Mouse (Mus musculus) CH12.LX (cell line): ENCODE results near the gene Ddx23. TPM values are rescaled to one million over a fixed set of nuclear protein-coding genes. Genes with fewer than 3 reads are reported as not detected.

Source experiments
- DNase-seq: peaks from one replicate; pipeline ENCODE4 v3.0.0-alpha.2; 2013; ENCODE audit errors: extremely low read depth
- H3K27ac ChIP-seq: 2 replicates; pipeline ENCODE4 v1.5.1; 2012; ENCODE audit warnings: low read depth, mild to moderate bottlenecking, control low read depth, moderate library complexity; ENCODE audit not compliant: insufficient read depth
- H3K27me3 ChIP-seq: replicated peaks from 2 replicates; pipeline ENCODE3; 2012; ENCODE audit warnings: inconsistent platforms
- H3K36me3 ChIP-seq, 2 experiments: replicated peaks in 1 of 2; 2 replicates each; pipeline versions ENCODE3 to v1.6.1; 2012; ENCODE audit warnings: inconsistent platforms in 1 of 2, low read length in 1 of 2, mild to moderate bottlenecking in 1 of 2, mixed read lengths in 1 of 2, moderate library complexity in 1 of 2; ENCODE audit not compliant: control insufficient read depth in 1 of 2, insufficient read depth in 1 of 2
- H3K4me1 ChIP-seq, 2 experiments: 2 replicates each; pipeline ENCODE4 v1.6.1; 2012; ENCODE audit warnings: inconsistent platforms in 1 of 2, moderate library complexity in 1 of 2; ENCODE audit not compliant: insufficient read depth in 2 of 2, control insufficient read depth in 1 of 2
- H3K4me2 ChIP-seq: 2 replicates; pipeline ENCODE4 v1.6.1; 2012; ENCODE audit warnings: low read depth, mild to moderate bottlenecking, control low read depth; ENCODE audit not compliant: poor library complexity, insufficient read depth, severe bottlenecking
- H3K4me3 ChIP-seq, 3 experiments: fragments of 150-350 bp in 1 of 3; sonication (generic) in 1 of 3; replicated peaks in 1 of 3; 2 replicates each; pipeline versions ENCODE3 to v1.5.1; 2011 to 2012; ENCODE audit warnings: low read depth in 2 of 3, low read length in 2 of 3, mild to moderate bottlenecking in 2 of 3, moderate library complexity in 2 of 3, control low read depth in 1 of 3, improper control_type of control experiment in 1 of 3, inconsistent platforms in 1 of 3, mixed read lengths in 1 of 3; ENCODE audit not compliant: poor library complexity in 1 of 3
- H3K79me2 ChIP-seq: replicated peaks from 2 replicates; pipeline ENCODE4 v1.6.1; 2012; ENCODE audit warnings: mild to moderate bottlenecking, moderate library complexity; ENCODE audit not compliant: control insufficient read depth, poor library complexity, insufficient read depth, severe bottlenecking; ENCODE audit errors: extremely low read depth
- H3K9ac ChIP-seq: 2 replicates; pipeline ENCODE4 v1.6.1; 2012; ENCODE audit warnings: low read depth, mild to moderate bottlenecking, control low read depth, moderate library complexity; ENCODE audit not compliant: insufficient read depth
- H3K9me3 ChIP-seq: replicated peaks from 2 replicates; pipeline ENCODE3; 2012; ENCODE audit warnings: low read length, inconsistent platforms, mixed read lengths
- E2F4 ChIP-seq: IDR thresholded peaks from 2 replicates; pipeline ENCODE4 v1.6.1; 2011; ENCODE audit warnings: low read depth, low read length, improper control_type of control experiment; ENCODE audit not compliant: insufficient replicate concordance
- EP300 ChIP-seq: IDR thresholded peaks from 2 replicates; pipeline ENCODE4 v1.6.1; 2011; ENCODE audit warnings: low read length, improper control_type of control experiment
- MAZ ChIP-seq: IDR thresholded peaks from 2 replicates; pipeline ENCODE4 v1.6.1; 2012; ENCODE audit warnings: low read depth, mild to moderate bottlenecking, inconsistent platforms, low read length, improper control_type of control experiment, moderate library complexity
- PAX5 ChIP-seq: IDR thresholded peaks from 2 replicates; pipeline ENCODE4 v1.6.1; 2012; ENCODE audit warnings: low read length, inconsistent platforms, mixed read lengths
- POLR2AphosphoS2 ChIP-seq: IDR thresholded peaks from 2 replicates; pipeline ENCODE4 v1.6.1; 2011; ENCODE audit warnings: low read depth, low read length, improper control_type of control experiment
- UBTF ChIP-seq: IDR thresholded peaks from 2 replicates; pipeline ENCODE4 v1.6.1; 2012; ENCODE audit warnings: low read depth, mild to moderate bottlenecking, inconsistent platforms, low read length, improper control_type of control experiment, moderate library complexity
- USF1 ChIP-seq: IDR thresholded peaks from 2 replicates; pipeline ENCODE4 v1.6.1; 2014; ENCODE audit warnings: low read depth, mild to moderate bottlenecking, inconsistent platforms, low read length, improper control_type of control experiment
- ZKSCAN1 ChIP-seq: IDR thresholded peaks from 2 replicates; pipeline ENCODE4 v1.6.1; 2012; ENCODE audit warnings: low read depth, inconsistent platforms, low read length, improper control_type of control experiment, borderline replicate concordance
- dilution Hi-C: fragments of 300-500 bp; cut with MboI; formaldehyde crosslinking; loops from 2 replicates; pipeline ENCODE4 v1.14.3; 2020; ENCODE audit warnings: low sequenced_read_pairs; ENCODE audit not compliant: extremely low pct_unique_long_range_greater_than_20kb, extremely low pct_ligation_motif_present
- in situ Hi-C: fragments of 300-500 bp; cut with MboI; formaldehyde crosslinking; loops from 3 replicates; pipeline ENCODE4 v1.14.3; 2019; ENCODE audit warnings: low sequenced_read_pairs, low pct_ligation_motif_present, low pct_unique_long_range_greater_than_20kb, mixed read lengths
- polyA plus RNA-seq: library from polyadenylated mRNA; unstranded; fragments of >175 nt; gene quantifications from 2 replicates; pipeline ENCODE4 v1.2.1, GENCODE M21; 2012; ENCODE audit warnings: low read depth; ENCODE audit not compliant: insufficient read length
- total RNA-seq, 2 experiments: library from RNA; depleted of rRNA; stranded (reverse); fragments of 300-350 nt in 1 of 2; fragments of >200 nt in 1 of 2; gene quantifications; 2 replicates each; pipeline ENCODE4 v1.2.3; 2012 to 2014

Ddx23 gene
- total and polyA plus RNA-seq, 3 experiments: 58.5 to 148 (median 103) TPM

DNA sequence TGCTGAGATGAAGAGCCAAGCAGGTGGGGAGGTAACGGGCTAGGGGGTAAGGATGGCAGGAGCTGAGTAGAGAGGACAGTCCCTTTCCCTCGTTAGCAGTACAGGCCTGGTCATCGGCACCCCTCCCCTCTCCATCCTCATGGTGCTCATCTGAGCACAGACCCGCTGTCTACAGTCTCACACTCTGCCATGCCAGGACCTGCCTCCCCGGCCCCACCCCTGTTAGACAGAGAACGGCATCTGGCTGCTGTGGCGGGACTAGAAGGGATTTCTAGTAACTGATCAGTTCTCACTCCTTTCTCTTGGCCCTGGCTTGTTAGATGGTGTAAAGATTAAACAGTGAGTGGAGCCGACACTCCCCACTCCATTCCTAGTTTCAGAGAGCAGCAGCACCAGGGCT is 16.0 kb downstream of the Ddx23 start:
- no peak for DNase-seq
- no peak for TF ChIP-seq UBTF
- Histone ChIP-seq H3K79me2 (no peaks in the 10 kb centered on the region), H3K27ac (no peak overlapping the region), H3K27me3 (no peaks in the 10 kb centered on the region), H3K9ac (no peak overlapping the region), H3K9me3 (no peaks in the 10 kb centered on the region), H3K4me3 (no peak overlapping the region), H3K36me3 (peaks cover 82 to 95% of the 10 kb centered on the region in 2 experiments), H3K4me1 (no peaks in the 10 kb centered on the region), H3K4me2 (no peak overlapping the region)
- in situ Hi-C loops (no loop called here), dilution Hi-C loops (no loop called here)

GRCm38 (mm10) chr15:98645057-98646026 is 17.4 kb downstream of the Ddx23 start:
- in situ Hi-C loops (no loop called here), dilution Hi-C loops (no loop called here)
- no peak for TF ChIP-seq E2F4
- TF ChIP-seq ZKSCAN1: no peak
- no peak for TF ChIP-seq USF1
- no peak for TF ChIP-seq POLR2AphosphoS2
- TF ChIP-seq MAZ: no peak
- H3K4me1 ChIP-seq: peaks cover 3 to 9% of the 10 kb centered on the region in 2 experiments; a peak in 3 of 4 replicates
- no peaks in the 10 kb centered on the region for H3K27me3 ChIP-seq
- H3K9ac ChIP-seq: no peak overlapping the region
- no peak overlapping the region for H3K4me3 ChIP-seq
- no peaks in the 10 kb centered on the region for H3K9me3 ChIP-seq
- H3K36me3 ChIP-seq: peaks cover 69 to 87% of the 10 kb centered on the region in 2 experiments
- no peaks in the 10 kb centered on the region for H3K79me2 ChIP-seq
- DNase-seq: no peak
- no peak overlapping the region for H3K4me2 ChIP-seq
- no peak overlapping the region for H3K27ac ChIP-seq

DNA sequence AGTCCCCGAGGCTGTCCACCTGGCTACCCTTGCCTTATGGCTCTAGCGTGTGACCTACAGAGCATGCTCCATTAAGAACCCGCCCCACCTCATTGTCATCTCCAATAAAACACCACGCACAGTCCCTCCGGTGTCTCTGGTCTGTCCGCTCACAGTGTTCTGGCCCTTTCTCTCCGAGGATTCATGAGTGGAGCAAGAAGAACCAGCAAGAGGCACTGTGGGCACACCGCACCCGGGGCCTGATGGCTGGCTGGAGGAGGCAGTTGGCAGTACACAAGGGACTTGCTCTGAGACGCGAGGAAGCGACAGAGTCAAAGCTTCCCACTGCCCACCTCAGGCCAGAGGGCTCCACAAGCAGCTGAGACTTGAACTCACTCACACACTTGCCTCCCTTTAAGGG is 18.3 kb downstream of the Ddx23 start:
- H3K9me3 ChIP-seq: no peaks in the 10 kb centered on the region
- H3K79me2 ChIP-seq: no peaks in the 10 kb centered on the region
- peaks cover under 1% of the 10 kb centered on the region for H3K27me3 ChIP-seq
- H3K9ac ChIP-seq: no peak overlapping the region
- H3K4me3 ChIP-seq: no peak overlapping the region
- dilution Hi-C loops: no loop called here
- H3K36me3 ChIP-seq: peaks cover 59 to 78% of the 10 kb centered on the region in 2 experiments
- H3K27ac ChIP-seq: no peak overlapping the region
- TF ChIP-seq PAX5: no peak
- no peak for TF ChIP-seq EP300
- TF ChIP-seq, all 38 proteins: peak for 0
- Histone ChIP-seq H3K4me1 (peaks cover 8 to 18% of the 10 kb centered on the region in 2 experiments), H3K4me2 (no peak overlapping the region)
- in situ Hi-C loops: no loop called here
- no peak for DNase-seq
